Mouse (Mus musculus) spleen, postnatal 4 days (tissue): ENCODE measurements around the gene Arl4d.
A peak's percentile ranks its signal among the peaks of the same experiment; 100 is the strongest.

ENCODE experiments used
- DNase-seq, 2 experiments: peaks; one replicate each; pipeline ENCODE4 v3.0.0; 2022; ENCODE audit warnings: low spot score in 2 of 2

The Arl4d gene

GRCm38 (mm10) chr11:101675349-101675748, 10.0 kb downstream of the Arl4d start:
- no peak for DNase-seq

- no peak for DNase-seq
Observed at GRCm38 (mm10) chr11:101677655-101678054, 12.3 kb downstream of the Arl4d start.

- no peak for DNase-seq
Observed at GRCm38 (mm10) chr11:101678770-101679169, 13.4 kb downstream of the Arl4d start.

GRCm38 (mm10) chr11:101679907-101680306, 14.6 kb downstream of the Arl4d start:
- DNase-seq: no peak

- DNase-seq: no peak
Observed at GRCm38 (mm10) chr11:101680634-101681325, 15.4 kb downstream of the Arl4d start.

DNA sequence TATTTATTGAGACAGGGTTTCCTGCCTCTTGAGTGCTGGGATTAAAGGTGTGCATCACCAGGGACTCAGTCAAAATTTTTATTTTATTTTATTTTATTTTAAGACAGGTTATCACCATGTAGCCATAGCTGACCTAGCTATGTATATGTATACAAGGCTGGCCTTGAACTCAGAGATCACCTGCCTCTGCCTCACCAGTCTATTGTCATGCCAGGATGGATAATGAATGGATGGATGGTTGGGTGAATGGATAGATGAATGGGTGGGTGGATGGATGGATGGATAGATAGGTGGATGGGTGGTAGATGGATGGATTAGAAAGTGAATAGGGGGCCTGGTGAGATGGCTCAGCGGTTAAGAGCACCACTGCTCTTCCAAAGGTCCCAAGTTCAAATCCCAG, 16.6 kb downstream of the Arl4d start:
- DNase-seq: no peak

DNA sequence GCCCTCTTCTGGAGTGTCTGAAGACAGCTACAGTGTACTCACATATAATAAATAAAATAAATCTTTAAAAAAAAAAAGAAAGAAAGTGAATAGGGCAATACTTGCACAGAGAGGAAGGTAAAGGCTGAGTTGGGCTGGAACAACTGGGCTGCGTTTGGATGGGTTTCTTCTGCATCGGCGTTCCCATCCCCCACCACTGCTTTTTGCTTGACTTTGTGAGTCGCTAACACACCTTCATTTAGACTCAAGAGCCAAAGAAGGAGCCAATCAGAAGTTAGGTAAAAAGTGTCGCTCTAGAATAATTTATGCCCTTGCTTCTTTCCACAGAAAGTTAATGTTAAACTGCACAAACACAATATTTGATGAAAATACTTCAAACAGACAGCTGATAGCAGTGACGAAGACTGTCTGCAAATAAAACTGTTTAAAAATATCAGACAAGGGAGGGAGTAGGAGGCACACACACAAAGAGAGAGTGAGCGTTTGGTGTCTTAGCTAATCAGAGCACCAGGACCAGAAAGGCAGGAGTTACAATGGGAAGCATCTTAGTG, 17.1 kb downstream of the Arl4d start:
- no peak for DNase-seq

- no peak for DNase-seq
Observed at GRCm38 (mm10) chr11:101687351-101688301, 22.3 kb downstream of the Arl4d start.

- no peak for DNase-seq
Observed at GRCm38 (mm10) chr11:101689701-101690113, 24.4 kb downstream of the Arl4d start.

GRCm38 (mm10) chr11:101690326-101690725, 25.0 kb downstream of the Arl4d start:
- DNase-seq: no peak

DNA sequence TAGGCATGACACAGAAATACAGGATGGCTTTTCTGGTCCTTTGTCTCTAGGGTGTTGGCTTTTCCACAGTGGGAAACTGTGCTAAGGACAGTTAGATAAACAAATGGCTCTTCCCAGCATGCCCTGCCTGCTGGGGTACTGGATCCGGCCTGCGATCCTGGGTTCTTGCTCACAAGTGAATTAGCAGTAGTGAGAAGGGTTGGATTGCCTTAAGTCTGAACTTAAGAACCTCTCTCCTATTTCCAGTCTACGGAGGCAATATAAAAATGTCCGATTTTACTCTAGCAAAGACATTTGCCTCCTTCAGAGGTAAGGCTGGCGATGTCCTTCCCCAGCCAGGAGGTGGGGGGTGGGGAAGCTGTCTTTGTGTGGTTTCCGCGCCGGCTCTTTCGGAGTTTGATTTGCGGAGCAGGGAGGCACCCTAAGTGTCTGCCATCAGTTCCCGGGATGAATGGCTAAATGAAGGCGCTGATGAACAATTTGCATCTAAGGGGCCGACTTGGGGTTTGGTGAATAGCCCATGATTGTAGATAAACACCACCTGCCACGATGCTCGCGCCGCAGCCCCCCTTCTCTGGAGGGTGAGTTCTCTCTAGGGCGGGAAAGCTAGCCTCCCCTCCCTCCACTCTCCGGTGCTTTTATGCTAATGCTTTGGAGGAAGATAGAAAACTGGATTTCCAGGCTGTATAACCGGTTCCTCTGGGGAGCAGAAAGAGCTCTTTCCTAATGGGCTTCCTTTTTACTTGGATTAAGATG, 30.7 kb downstream of the Arl4d start:
- no peak for DNase-seq

DNA sequence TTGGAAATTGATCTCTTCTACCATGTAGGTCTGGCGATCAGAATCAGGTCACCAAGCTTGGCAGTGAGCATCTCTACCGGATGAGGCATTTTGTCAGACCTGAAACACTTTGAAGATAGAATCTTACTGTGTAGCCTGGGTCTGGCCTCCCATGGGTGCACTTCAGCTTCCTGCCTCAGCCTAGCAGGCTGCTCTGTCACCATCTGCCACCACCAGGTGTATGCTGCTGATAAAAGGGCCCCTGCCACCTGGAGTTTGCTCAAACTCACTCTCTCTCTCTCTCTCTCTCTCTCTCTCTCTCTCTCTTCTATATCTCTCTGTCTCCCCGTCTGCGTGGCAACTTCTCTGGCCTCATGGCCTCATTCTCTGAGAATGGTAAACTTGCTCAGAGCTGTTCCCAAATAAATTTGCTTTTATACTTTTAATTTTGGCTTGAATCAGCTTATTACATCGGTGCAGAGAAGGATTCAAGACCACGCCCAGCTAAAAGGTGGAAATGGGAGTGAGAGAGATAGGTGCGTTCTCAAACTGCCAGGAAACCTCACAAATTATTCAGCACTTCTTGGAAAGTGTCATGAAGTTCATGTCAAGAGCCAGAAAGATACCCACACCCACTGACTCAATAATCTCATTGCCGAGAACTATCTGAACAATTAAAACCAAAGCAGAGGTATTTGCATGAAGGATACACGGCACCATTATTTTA, 32.0 kb downstream of the Arl4d start:
- DNase-seq: peak in 1 of 2 experiments; percentile 23

- DNase-seq: no peak
Observed at GRCm38 (mm10) chr11:101698114-101698513, 32.8 kb downstream of the Arl4d start.

DNA sequence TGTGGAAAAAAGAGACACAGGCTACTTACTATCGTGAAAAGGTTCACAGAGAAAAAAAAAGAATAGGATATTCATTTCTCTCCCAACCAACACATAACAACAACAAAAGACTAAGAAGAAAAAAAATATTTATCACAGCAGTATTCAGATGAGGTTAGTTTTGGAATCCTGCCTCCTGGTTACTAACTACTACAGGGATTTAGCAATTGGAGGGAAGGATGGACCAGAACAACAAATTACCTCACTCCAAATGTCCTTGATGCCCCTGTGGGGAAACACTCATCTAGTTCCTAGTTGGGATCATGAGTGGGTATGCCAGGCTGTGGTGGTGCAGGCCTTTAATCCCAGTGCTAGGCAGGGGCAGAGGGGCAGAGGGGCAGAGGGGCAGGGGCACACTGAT, 34.2 kb downstream of the Arl4d start:
- no peak for DNase-seq

- no peak for DNase-seq
Observed at GRCm38 (mm10) chr11:101699991-101700390, 34.6 kb downstream of the Arl4d start.

- DNase-seq: no peak
Observed at GRCm38 (mm10) chr11:101700446-101700845, 35.1 kb downstream of the Arl4d start.

- no peak for DNase-seq
Observed at GRCm38 (mm10) chr11:101704081-101704480, 38.7 kb downstream of the Arl4d start.

DNA sequence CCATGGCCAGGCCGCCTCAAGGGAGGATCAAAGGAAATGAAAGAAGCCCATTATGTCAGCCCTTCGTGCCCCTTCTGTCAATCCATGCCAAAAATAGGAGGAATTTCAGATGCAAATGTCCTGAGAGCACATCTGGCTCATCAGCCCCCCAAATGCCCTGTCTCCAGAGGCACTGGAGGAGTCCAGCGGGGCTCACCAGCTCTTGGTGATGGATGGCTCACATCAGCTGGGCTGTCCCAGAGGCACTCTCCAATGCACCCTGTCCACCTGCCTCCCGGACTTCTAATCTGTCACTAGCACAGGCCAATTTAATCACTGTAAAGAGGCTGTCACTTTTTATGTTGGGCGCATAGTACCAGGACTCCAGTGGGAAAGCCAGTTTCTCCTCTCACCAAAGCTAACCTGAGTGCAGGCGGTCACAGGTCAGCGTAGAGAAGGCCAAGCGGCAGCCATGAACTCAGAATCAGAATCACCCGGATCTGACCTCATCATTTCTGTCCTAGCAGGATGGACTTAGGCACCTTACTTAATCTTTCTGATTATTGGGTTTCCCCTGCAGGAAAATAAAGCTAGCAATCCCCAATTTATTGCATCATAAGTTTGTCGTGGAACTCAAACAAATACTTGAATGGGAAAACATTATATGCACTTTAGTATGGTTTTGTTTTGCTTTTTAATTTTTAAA, 41.6 kb downstream of the Arl4d start:
- DNase-seq: no peak

DNA sequence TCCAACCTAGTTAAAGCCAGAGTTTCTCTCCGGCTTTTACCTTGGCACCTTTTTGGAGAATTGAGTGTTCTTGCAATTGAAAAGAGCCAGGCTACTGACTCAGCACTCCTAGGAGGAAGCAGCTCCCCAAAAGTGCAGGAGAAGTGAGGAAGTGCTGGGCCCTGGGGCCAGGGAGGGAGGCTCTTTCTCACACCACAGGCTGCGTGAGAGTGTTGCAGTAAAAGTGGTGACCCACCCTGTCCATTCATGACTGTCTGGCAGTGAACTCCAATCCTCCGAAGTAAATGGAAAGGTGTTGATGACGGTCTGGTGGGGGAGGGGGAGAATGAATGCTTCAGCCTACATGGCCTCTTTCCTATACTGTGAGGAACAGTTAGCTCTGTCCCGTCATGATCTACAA, 43.1 kb downstream of the Arl4d start:
- DNase-seq: no peak

- no peak for DNase-seq
Observed at GRCm38 (mm10) chr11:101712811-101713210, 47.5 kb downstream of the Arl4d start.

DNA sequence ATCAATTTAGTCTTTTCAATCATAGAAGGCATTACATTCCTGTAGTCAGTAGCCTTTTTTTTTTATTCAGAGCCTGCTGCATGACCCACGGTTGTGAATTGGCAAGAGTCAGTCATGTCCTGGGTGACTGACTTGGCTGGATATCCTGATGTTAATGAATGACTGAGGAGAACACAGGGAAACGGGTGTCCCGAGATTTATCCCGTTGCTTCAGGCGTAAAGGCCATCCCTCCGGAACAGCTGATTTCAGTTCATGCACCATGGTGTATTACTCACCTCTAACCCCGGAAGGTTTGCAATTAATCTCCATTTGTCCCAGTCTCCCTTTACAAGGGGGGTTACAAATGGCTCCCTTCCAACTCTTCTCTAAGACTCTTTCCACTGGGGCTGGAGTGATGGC, 48.7 kb downstream of the Arl4d start:
- no peak for DNase-seq
